Mouse (Mus musculus) gastrocnemius, adult 2 months (tissue): ENCODE data around the gene Slc25a44. TPM values are rescaled to one million over a fixed set of nuclear protein-coding genes. Genes with fewer than 3 reads are reported as not detected.
"Not testable (repeated sequence)": the region's sequence is repeated elsewhere in the genome, so short reads cannot be mapped to it uniquely, and the experiment has no call there.

Experiments used
- DNase-seq: peaks from one replicate; pipeline ENCODE4 v3.0.0; 2022
- H3K27ac ChIP-seq: fragments of 200-600 bp; 2 replicates; pipeline ENCODE4 v1.8.1; 2022; ENCODE audit warnings: mild to moderate bottlenecking
- H3K4me3 ChIP-seq: fragments of 200-600 bp; 2 replicates; pipeline ENCODE4 v1.8.1; 2022; ENCODE audit warnings: mild to moderate bottlenecking, moderate library complexity
- CTCF ChIP-seq: fragments of 200-600 bp; IDR thresholded peaks from 2 replicates; pipeline ENCODE4 v1.8.1; 2022; ENCODE audit warnings: antibody characterized with exemption, mild to moderate bottlenecking, moderate library complexity
- intact Hi-C: fragments of 180-260 bp; cut with DNase I; formaldehyde crosslinking; loops from one replicate; pipeline ENCODE4 v1.15.1; 2025
- total RNA-seq, 2 experiments: library from RNA; stranded (reverse); gene quantifications; 2 replicates each; pipeline ENCODE4 v1.2.3; 2021

Gene Slc25a44
- total RNA-seq, 2 experiments from 2014 or later = 16.1 to 18.5 TPM

- no peak for TF ChIP-seq CTCF
These were observed 22.8 kb upstream of the Slc25a44 start for GRCm38 (mm10) chr3:88447676-88448183.

GRCm38 (mm10) chr3:88446471-88447123, 21.7 kb upstream of the Slc25a44 start:
- no peak overlapping the region for H3K4me3 ChIP-seq
- peak; percentile 32 for DNase-seq
- intact Hi-C loops = no loop called here
- TF ChIP-seq CTCF = no peak
- no peak overlapping the region for H3K27ac ChIP-seq

More at GRCm38 (mm10) chr3:88447676-88448183, 22.8 kb upstream of the Slc25a44 start:
- Histone ChIP-seq H3K27ac (no peak overlapping the region), H3K4me3 (no peak overlapping the region)
- peak; percentile 16 for DNase-seq
- intact Hi-C loops = no loop called here

- intact Hi-C loops = no loop called here
- no peak for TF ChIP-seq CTCF
These were observed 17.9 kb upstream of the Slc25a44 start for GRCm38 (mm10) chr3:88442888-88443287.

GRCm38 (mm10) chr3:88442488-88442887, 17.5 kb upstream of the Slc25a44 start:
- DNase-seq = no peak
- no peak overlapping the region for H3K27ac ChIP-seq
- H3K4me3 ChIP-seq = no peak overlapping the region
- intact Hi-C loops = no loop called here
- TF ChIP-seq CTCF = no peak

More at GRCm38 (mm10) chr3:88442888-88443287, 17.9 kb upstream of the Slc25a44 start:
- DNase-seq = peak; percentile 33
- Histone ChIP-seq H3K4me3 (no peak overlapping the region), H3K27ac (no peak overlapping the region)

GRCm38 (mm10) chr3:88440500-88441381, 15.8 kb upstream of the Slc25a44 start:
- DNase-seq = peak; percentile 5
- Histone ChIP-seq H3K27ac (no peak overlapping the region), H3K4me3 (peak overlapping the region; percentile 51)
- intact Hi-C loops = no loop called here
- peak; percentile 59 for TF ChIP-seq CTCF

GRCm38 (mm10) chr3:88439582-88439981, 14.6 kb upstream of the Slc25a44 start:
- intact Hi-C loops = no loop called here
- TF ChIP-seq CTCF = no peak

GRCm38 (mm10) chr3:88437454-88437853, 12.5 kb upstream of the Slc25a44 start:
- DNase-seq = no peak
- TF ChIP-seq CTCF = no peak
- Histone ChIP-seq H3K27ac (no peak overlapping the region), H3K4me3 (peak overlapping the region; percentile 69; the same call in 1 of the 2 replicates)
- intact Hi-C loops = no loop called here

More at GRCm38 (mm10) chr3:88439582-88439981, 14.6 kb upstream of the Slc25a44 start:
- no peak overlapping the region for H3K4me3 ChIP-seq
- H3K27ac ChIP-seq = no peak overlapping the region
- peak; percentile 12 for DNase-seq

- H3K27ac ChIP-seq = peak overlapping the region; percentile 75
- peak overlapping the region; percentile 69 for H3K4me3 ChIP-seq
These were observed 11.7 kb upstream of the Slc25a44 start for GRCm38 (mm10) chr3:88436395-88437201.

GRCm38 (mm10) chr3:88435515-88435914, 10.6 kb upstream of the Slc25a44 start:
- TF ChIP-seq CTCF = no peak
- Histone ChIP-seq H3K27ac (no peak overlapping the region), H3K4me3 (no peak overlapping the region)
- intact Hi-C loops = no loop called here
- no peak for DNase-seq

More at GRCm38 (mm10) chr3:88436395-88437201, 11.7 kb upstream of the Slc25a44 start:
- peak; percentile 78 for DNase-seq
- intact Hi-C loops = no loop called here
- TF ChIP-seq CTCF = peak; percentile 63

- H3K27ac ChIP-seq, H3K4me3 ChIP-seq, DNase-seq: not testable (repeated sequence)
- TF ChIP-seq CTCF = peak; percentile 1; the same call in 1 of the 2 replicates
- intact Hi-C loops = loop anchor here (5.0 kb wide), 1 partner anchor 39 kb away; no protein-coding TSS in a partner anchor
These were observed 3.7 kb upstream of the Slc25a44 start for GRCm38 (mm10) chr3:88428639-88429038.

GRCm38 (mm10) chr3:88427342-88427905, 2.5 kb upstream of the Slc25a44 start:
- H3K27ac ChIP-seq = peak overlapping the region; percentile 92
- TF ChIP-seq CTCF = no peak
- no peak overlapping the region for H3K4me3 ChIP-seq
- peak; percentile 44 for DNase-seq
- intact Hi-C loops = loop anchor here (2.0 to 5.0 kb wide), 2 partner anchors 17 to 40 kb away; partner anchors contain the start of gene Pmf1
